Mouse (Mus musculus) left cerebral cortex, postnatal 10 days (tissue): ENCODE measurements around the gene Rarres2. TPM values are rescaled to one million over a fixed set of nuclear protein-coding genes. Genes with fewer than 3 reads are reported as not detected.
A peak's percentile ranks its signal among the peaks of the same experiment; 100 is the strongest.

Experiments
- DNase-seq, 2 experiments: peaks; one replicate each; pipeline ENCODE4 v3.0.0; 2021 to 2022; ENCODE audit warnings: low spot score in 2 of 2, mixed read lengths in 1 of 2; ENCODE audit errors: extremely low spot score in 1 of 2
- intact Hi-C: fragments of 180-260 bp; cut with DNase I; formaldehyde crosslinking; loops from one replicate; pipeline ENCODE4 v1.15.1; 2025
- total RNA-seq, 2 experiments: library from RNA; stranded (reverse); gene quantifications; 2 replicates each; pipeline ENCODE4 v1.2.3; 2021

Rarres2 gene
- total RNA-seq: 1 to 10 TPM; 6.2 to 7.0 TPM

GRCm38 (mm10) chr6:48572572-48573061 lies at the start of gene Rarres2:
Rarres2 (minus strand) TSS chr6:48572789.
- intact Hi-C loops: no loop called here
- DNase-seq: peak in 1 of 2 experiments; percentile 44

- intact Hi-C loops: no loop called here
- DNase-seq: peak in 1 of 2 experiments; percentile 22
Observed at GRCm38 (mm10) chr6:48620031-48620430, 47.4 kb upstream of the Rarres2 start.

- DNase-seq: no peak
- intact Hi-C loops: no loop called here
Observed at GRCm38 (mm10) chr6:48614756-48615155, 42.2 kb upstream of the Rarres2 start.

GRCm38 (mm10) chr6:48613464-48613863 lies 40.9 kb upstream of the Rarres2 start:
- intact Hi-C loops: no loop called here
- no peak for DNase-seq

GRCm38 (mm10) chr6:48610657-48611056 lies 38.1 kb upstream of the Rarres2 start:
- no peak for DNase-seq
- intact Hi-C loops: no loop called here

GRCm38 (mm10) chr6:48609512-48609911 lies 36.9 kb upstream of the Rarres2 start:
- DNase-seq: no peak
- intact Hi-C loops: no loop called here

- no peak for DNase-seq
- intact Hi-C loops: no loop called here
Observed at GRCm38 (mm10) chr6:48608124-48608523, 35.5 kb upstream of the Rarres2 start.

GRCm38 (mm10) chr6:48602080-48602741 lies 29.6 kb upstream of the Rarres2 start:
- intact Hi-C loops: no loop called here
- DNase-seq: peak; percentile 27 to 62

GRCm38 (mm10) chr6:48601271-48602079 lies 28.9 kb upstream of the Rarres2 start, which contains the start of gene Zfp775:
Zfp775 (plus strand) TSS chr6:48602063.
- intact Hi-C loops: no loop called here
- peak; percentile 94 to 98 for DNase-seq

GRCm38 (mm10) chr6:48600594-48600993 lies 28.0 kb upstream of the Rarres2 start:
- intact Hi-C loops: no loop called here

GRCm38 (mm10) chr6:48597233-48597625 lies 24.6 kb upstream of the Rarres2 start:
- intact Hi-C loops: no loop called here
- no peak for DNase-seq

More at GRCm38 (mm10) chr6:48600594-48600993, 28.0 kb upstream of the Rarres2 start:
- no peak for DNase-seq

GRCm38 (mm10) chr6:48596545-48597232 lies 24.1 kb upstream of the Rarres2 start:
- intact Hi-C loops: no loop called here
- peak in 1 of 2 experiments; percentile 35 for DNase-seq

GRCm38 (mm10) chr6:48595278-48595677 lies 22.7 kb upstream of the Rarres2 start:
- intact Hi-C loops: no loop called here
- peak in 1 of 2 experiments; percentile 45 for DNase-seq

- DNase-seq: peak; percentile 42 to 68
- intact Hi-C loops: loop anchor here (5.0 kb wide), 1 partner anchor 38 kb away; no protein-coding TSS in a partner anchor
Observed at GRCm38 (mm10) chr6:48594043-48594738, 21.6 kb upstream of the Rarres2 start.

GRCm38 (mm10) chr6:48593158-48594042 lies 20.8 kb upstream of the Rarres2 start, which contains the start of the genes Repin1 and Gm44965:
Repin1 (plus strand) TSS chr6:48593883.
Gm44965 (plus strand) TSS chr6:48593941.
- intact Hi-C loops: loop anchor here (5.0 kb wide), 1 partner anchor 39 kb away; no protein-coding TSS in a partner anchor
- peak; percentile 87 to 98 for DNase-seq

- intact Hi-C loops: loop anchor here (5.0 kb wide), 1 partner anchor 40 kb away; no protein-coding TSS in a partner anchor
- DNase-seq: no peak
Observed at GRCm38 (mm10) chr6:48591871-48592270, 19.3 kb upstream of the Rarres2 start.

- no peak for DNase-seq
- intact Hi-C loops: loop anchor here (5.0 kb wide), 1 partner anchor 41 kb away; no protein-coding TSS in a partner anchor
Observed at GRCm38 (mm10) chr6:48591221-48591845, 18.7 kb upstream of the Rarres2 start.
